Mouse (Mus musculus) CD4-positive, CD25-positive, alpha-beta regulatory T cell, adult 4 months (primary cell): ENCODE results near the gene 4930451I11Rik. TPM values are rescaled to one million over a fixed set of nuclear protein-coding genes. Genes with fewer than 3 reads are reported as not detected.

Experiments used
- ATAC-seq: one replicate; pipeline ENCODE4 v1.8.0; 2017
- polyA plus RNA-seq, 2 experiments: library from polyadenylated mRNA; unstranded; fragments of 100-300 nt; shearing (Covaris generic); gene quantifications; one replicate each; pipeline ENCODE4 v1.2.1; 2017

Gene 4930451I11Rik
- polyA plus RNA-seq, 2 experiments from 2014 or later = not detected

GRCm38 (mm10) chr7:126833294-126833693 lies 1.9 kb upstream of the 4930451I11Rik start:
- ATAC-seq = no peak

DNA sequence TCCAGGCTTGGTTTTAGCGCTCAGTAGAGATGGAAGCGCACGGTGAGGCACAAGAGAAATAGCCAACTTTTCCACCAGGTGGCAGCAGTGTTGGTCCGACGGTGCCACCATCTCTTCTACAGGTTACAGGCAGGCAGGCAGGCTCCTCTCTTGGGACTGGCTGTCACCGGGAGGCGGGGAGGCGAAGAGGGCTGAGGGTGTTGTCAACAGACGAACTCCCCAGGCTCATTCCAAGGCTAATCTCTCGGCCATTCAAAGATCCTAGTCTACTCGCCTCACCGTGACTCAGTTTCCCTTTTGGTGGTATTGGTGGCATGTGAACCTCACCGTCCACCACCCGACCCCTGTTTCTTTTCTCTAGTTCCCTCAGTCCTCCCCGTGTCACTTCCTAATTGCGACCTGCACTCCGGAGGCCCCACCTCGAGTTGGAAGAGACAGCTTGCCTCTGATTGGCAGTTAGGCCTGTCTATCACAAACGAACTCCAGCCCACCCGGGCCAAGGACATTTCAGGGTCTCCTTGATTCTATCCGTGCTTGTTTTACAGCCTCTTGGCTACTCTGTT lies 678 bp upstream of the 4930451I11Rik start:
- peak; percentile 92 for ATAC-seq

GRCm38 (mm10) chr7:126825952-126826351 lies 5.5 kb downstream of the 4930451I11Rik start:
- no peak for ATAC-seq

- ATAC-seq = no peak
These were observed 6.0 kb downstream of the 4930451I11Rik start for GRCm38 (mm10) chr7:126825403-126825802.

GRCm38 (mm10) chr7:126823940-126824339 lies 7.5 kb downstream of the 4930451I11Rik start:
- ATAC-seq = no peak

- ATAC-seq = no peak
These were observed 8.2 kb downstream of the 4930451I11Rik start for GRCm38 (mm10) chr7:126823202-126823711.

GRCm38 (mm10) chr7:126822741-126823140 lies 8.7 kb downstream of the 4930451I11Rik start:
- ATAC-seq = no peak

GRCm38 (mm10) chr7:126821835-126822511 lies 9.5 kb downstream of the 4930451I11Rik start:
- peak; percentile 71 for ATAC-seq

- ATAC-seq = no peak
These were observed 12.6 kb downstream of the 4930451I11Rik start for GRCm38 (mm10) chr7:126818818-126819217.

DNA sequence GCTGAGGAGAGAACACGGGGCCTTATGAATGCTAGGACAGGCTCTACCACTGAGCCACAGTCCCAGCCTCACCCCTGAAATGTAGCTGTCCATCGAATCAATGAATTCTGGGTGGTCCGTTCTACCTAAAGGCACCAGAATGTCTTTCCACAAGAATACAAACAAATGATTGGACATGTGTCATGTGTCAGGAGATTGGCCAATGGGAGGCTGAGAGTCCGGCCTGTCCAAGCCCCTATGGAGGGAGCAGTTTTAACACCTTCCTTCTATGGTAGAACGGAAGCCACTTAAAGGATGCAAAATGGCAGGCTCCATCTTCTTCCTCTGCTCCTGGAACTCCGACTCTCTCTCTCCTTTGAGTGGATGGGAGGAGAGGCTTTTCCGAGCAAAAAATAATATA lies 13.8 kb downstream of the 4930451I11Rik start:
- ATAC-seq = no peak

GRCm38 (mm10) chr7:126816494-126816893 lies 14.9 kb downstream of the 4930451I11Rik start:
- ATAC-seq = no peak

DNA sequence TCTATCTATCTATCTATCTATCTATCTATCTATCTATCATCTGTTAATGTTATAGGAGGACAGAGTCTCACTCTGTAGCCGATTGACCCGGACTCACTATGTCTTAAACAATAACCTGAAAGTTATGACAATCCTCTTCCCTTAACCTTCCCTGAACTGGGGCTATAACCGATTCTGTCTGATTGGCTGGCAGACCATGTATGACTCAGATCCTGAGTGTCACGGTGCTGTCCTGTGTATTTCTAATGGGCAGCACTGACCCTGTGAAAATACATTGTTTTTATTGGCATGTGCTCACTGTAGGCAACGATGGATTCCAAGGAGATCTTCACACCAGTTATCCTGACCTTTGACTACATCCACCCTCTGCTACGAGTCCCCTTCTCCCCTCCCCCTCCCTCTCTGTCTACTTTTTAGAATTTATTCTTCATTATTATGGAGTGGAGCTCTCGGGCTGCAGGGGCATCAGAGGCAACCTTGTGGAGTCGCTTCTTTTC lies 15.7 kb downstream of the 4930451I11Rik start:
- ATAC-seq = no peak

- no peak for ATAC-seq
These were observed 21.6 kb downstream of the 4930451I11Rik start for GRCm38 (mm10) chr7:126809723-126810369.

DNA sequence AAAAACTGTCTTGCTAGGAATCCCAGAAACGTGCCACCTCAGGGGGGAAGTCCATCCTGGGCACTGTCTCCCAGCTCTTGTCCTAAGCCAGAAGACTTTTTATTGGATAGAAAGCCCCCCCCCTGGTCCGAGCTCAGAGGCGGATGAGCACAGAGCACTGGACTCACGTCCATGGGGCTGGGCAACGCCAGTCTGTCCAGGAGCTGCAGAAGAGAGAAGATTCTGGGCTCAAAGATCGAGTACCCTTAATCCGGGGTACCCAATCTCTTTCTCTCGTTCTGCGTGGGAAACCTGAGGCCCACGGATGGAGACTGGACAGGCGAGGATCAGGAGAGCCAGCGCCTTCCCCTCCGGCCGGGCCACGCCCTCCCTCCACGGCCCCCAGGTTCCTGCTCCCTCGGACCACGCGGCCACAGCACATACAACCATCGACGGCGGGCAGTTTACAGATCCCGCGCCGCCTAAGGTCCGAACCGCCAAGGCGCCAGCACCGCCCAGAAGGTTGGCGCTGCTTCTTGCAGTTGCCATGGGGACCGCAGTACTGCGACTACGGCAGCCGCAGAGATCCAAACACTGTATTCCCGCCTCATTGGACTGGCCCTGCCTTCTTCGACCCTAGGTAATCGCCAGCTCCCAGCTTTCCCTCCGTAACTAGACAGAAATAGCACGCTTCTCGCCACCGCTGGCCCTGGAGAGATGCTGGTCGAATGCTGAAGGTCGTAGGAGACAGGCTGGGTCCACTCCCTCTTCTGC lies 22.6 kb downstream of the 4930451I11Rik start:
- ATAC-seq = no peak

DNA sequence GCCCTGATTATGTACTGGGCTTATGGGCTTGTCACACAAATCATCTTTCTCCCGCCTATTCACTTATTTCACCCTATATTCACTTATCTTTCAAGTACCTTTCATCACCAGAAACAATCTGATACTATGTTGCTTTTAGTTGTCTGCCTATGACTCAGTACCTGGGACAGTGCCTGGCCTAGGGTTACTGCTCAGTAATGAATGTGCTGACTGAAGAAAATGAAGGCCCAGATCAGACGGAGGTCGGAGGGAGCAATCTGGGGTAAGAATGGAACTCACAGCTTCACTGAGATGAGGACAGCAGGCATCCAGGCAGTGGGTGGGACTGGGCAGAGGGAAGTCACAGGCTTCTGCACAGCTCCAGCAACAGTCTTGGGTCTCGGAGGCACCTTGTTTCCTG lies 24.0 kb downstream of the 4930451I11Rik start:
- no peak for ATAC-seq

- no peak for ATAC-seq
These were observed 24.5 kb downstream of the 4930451I11Rik start for GRCm38 (mm10) chr7:126806956-126807355.

DNA sequence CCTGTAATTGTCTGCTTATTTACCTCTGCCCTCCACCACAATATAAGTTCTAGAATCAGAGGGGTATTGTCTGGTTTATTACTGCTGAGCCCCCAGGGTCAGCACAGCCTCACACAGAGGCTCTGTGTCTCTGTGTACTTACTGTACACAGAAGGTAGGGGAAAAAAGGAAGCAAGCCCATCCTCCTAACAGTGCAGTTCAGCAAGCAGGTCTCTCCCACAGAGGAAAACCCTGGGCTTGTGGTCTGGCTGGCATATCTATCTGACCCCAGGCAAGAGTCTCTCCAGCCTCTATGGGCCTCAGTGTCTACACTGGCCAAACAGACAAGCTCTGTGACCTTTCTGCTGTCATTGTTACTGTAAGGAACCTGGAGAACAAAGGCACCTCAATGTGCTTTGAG lies 27.7 kb downstream of the 4930451I11Rik start:
- ATAC-seq = no peak

- no peak for ATAC-seq
These were observed 28.3 kb downstream of the 4930451I11Rik start for GRCm38 (mm10) chr7:126803181-126803580.

- ATAC-seq = no peak
These were observed 29.1 kb downstream of the 4930451I11Rik start for GRCm38 (mm10) chr7:126802134-126802889.

DNA sequence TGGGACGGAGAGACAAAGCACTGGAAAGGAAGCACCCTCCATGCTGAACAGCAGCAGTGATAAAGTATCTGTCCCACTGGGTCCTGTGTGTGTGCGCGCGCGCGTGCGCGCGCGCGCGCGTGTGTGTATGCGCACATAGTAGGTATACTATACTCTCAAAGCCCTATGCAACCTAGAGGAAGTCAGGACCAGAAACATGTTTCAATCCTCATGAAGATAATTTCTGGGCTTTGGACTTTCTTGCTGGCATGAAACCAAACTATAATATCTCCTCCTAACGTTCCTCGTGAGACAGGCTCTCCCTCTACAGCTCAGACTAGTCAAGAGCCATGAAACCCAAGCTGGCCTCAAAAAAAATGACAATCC lies 30.4 kb downstream of the 4930451I11Rik start:
- no peak for ATAC-seq

DNA sequence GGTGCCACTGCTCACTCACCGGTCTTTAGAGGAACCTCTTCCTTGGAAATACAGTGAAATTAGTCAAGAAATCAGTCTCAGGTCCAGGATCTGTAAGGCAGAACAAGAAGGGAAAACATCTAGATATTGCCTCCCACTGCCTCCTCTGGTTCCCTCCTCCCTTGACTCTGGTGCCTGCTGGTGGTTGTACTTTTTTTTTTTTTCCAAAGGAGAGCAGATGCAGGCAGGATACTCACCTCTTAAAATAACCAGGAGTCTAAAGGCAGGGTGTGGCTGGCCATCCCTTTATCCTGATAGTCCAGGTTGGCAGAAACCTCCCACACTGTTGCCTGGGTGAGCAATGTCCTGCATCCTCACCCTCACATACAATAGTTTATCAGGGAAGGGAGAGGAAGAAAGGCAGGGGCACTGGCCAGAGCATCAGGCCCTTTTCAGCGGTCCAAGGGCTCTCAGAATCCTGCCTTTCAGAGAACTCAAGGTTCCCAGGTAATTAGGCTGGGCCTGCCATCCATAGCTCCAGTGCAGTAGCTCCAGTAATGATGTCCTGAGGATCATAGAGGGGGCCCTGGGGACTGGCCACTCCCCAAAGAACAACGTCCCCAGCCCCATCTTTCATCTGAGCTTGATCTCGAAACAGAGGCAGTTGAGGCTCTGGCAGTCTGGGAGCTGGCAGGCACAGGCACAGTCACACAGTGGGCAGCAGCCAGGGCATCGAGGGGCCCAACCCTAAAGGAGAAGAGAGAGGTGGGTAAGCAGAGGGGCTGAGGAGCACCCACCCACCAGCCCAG lies 31.0 kb downstream of the 4930451I11Rik start:
- ATAC-seq = no peak
